ENCODE assay signal across 34 mouse cellular contexts in genomic region chr13:32868843-32869242, GRCm38 (mm10). TPM values are rescaled to one million over a fixed set of nuclear protein-coding genes. Genes with fewer than 3 reads are reported as not detected.
"Had no signal": no experiment of that assay in that cellular context is flagged by ENCODE, and none has a peak within 500 bp of the region (broad histone marks: within the 10 kb centered on the region; RNA-seq: fewer than 3 reads in every experiment).

No protein-coding gene starts in this region.

- H3K27me3 ChIP-seq: heart, embryonic 13.5 days; heart, embryonic 15.5 days; intestine, embryonic 15.5 days; limb, embryonic 12.5 days had no signal

- H3K4me3 ChIP-seq: gastrocnemius, adult 2 months; heart, embryonic 13.5 days; heart, embryonic 15.5 days; intestine, embryonic 15.5 days; layer of hippocampus, adult 2 months; left cerebral cortex, adult 2 months; limb, embryonic 10.5 days; limb, embryonic 12.5 days; liver, embryonic 13.5 days had no signal

- H3K4me2 ChIP-seq: heart, embryonic 11.5 days; heart, embryonic 13.5 days; heart, embryonic 15.5 days; hindbrain, embryonic 14.5 days; intestine, embryonic 15.5 days; limb, embryonic 12.5 days; liver, embryonic 11.5 days; liver, embryonic 13.5 days had no signal

- H3K4me1 ChIP-seq: heart, embryonic 15.5 days; intestine, embryonic 15.5 days; limb, embryonic 10.5 days; limb, embryonic 12.5 days; liver, embryonic 13.5 days had no signal

- DNase-seq: gastrocnemius, adult 2 months; gastrocnemius, postnatal 10 days; gastrocnemius, postnatal 25 days; heart, adult 11 months; heart, postnatal 14 days; heart, postnatal 36 days; kidney, adult 18-20 months; kidney, adult 8-10 months; kidney, postnatal 10 days; kidney, postnatal 25 days; kidney, postnatal 4 days; liver; liver, embryonic 13.5 days had no signal

- H3K9ac ChIP-seq: heart, embryonic 13.5 days; heart, embryonic 15.5 days; hindbrain, embryonic 14.5 days; intestine, embryonic 15.5 days; limb, embryonic 12.5 days; liver, embryonic 13.5 days had no signal

- H3K27ac ChIP-seq: gastrocnemius, adult 2 months; heart, embryonic 13.5 days; heart, embryonic 15.5 days; hindbrain, embryonic 14.5 days; intestine, embryonic 15.5 days; layer of hippocampus, adult 2 months; left cerebral cortex, adult 2 months; limb, embryonic 10.5 days; limb, embryonic 12.5 days; liver, embryonic 13.5 days had no signal

- H3K9me3 ChIP-seq: heart, embryonic 13.5 days; heart, embryonic 15.5 days; intestine, embryonic 15.5 days; limb, embryonic 10.5 days; limb, embryonic 12.5 days; liver, embryonic 13.5 days had no signal

- ATAC-seq: hindbrain, embryonic 16.5 days; intestine, embryonic 15.5 days; intestine, postnatal 0 days had no signal

- H3K36me3 ChIP-seq: heart, embryonic 13.5 days; heart, embryonic 15.5 days; intestine, embryonic 15.5 days; limb, embryonic 10.5 days; limb, embryonic 12.5 days; liver, embryonic 13.5 days had no signal

RNA-seq across cellular contexts. Expression of gene Serpinb1a, which starts 17.9 kb away (rescaled TPM):
- polyA plus RNA-seq: hindbrain, embryonic 11.5 days had no signal

RNA-seq across cellular contexts. Expression of gene Serpinb1c, which starts 29.2 kb away (rescaled TPM):
- total RNA-seq: hematopoietic stem cell, adult 5-6 weeks; layer of hippocampus, adult 2 months; layer of hippocampus, postnatal 25 days; left cerebral cortex, adult 2 months; left cerebral cortex, postnatal 14 days had no signal
- polyA plus RNA-seq: frontal cortex, adult 2 months; hindbrain, embryonic 11.5 days; hindbrain, embryonic 14.5 days; hindbrain, embryonic 16.5 days; inflammation-experienced regulatory T-cells, adult 6 months; intestine, embryonic 15.5 days; intestine, postnatal 0 days; kidney, embryonic 14.5 days; kidney, embryonic 16.5 days; limb, embryonic 10.5 days; limb, embryonic 12.5 days; limb, embryonic 14.5 days; liver, embryonic 13.5 days had no signal
